Mouse (Mus musculus): ENCODE measurements around the gene Gli2. TPM values are rescaled to one million over a fixed set of nuclear protein-coding genes. Genes with fewer than 3 reads are reported as not detected.

Gene Gli2
- polyA plus RNA-seq, 1 experiment from 2014 or later: 3.1 TPM

GRCm38 (mm10) chr1:118789871-118790270 lies 263.5 kb downstream of the Gli2 start:
- no peak overlapping the region for H3K27ac ChIP-seq (replicated peaks)
- ATAC-seq (ENCODE audit: extremely low read depth, insufficient number of reproducible peaks, low FRiP score, low TSS enrichment): no peak
- H3K4me3 ChIP-seq: no peak overlapping the region
- WGBS: 83% methylated on average over 2 of the region's 2 CpGs
- no peaks in the 10 kb centered on the region for H3K36me3 ChIP-seq
- no peaks in the 10 kb centered on the region for H3K9me3 ChIP-seq
- no peaks in the 10 kb centered on the region for H3K4me1 ChIP-seq
- peaks cover 6% of the 10 kb centered on the region; the same call in 1 of the 2 replicates for H3K27me3 ChIP-seq (replicated peaks)
- H3K4me2 ChIP-seq: no peak overlapping the region
- H3K9ac ChIP-seq: no peak overlapping the region

GRCm38 (mm10) chr1:118789468-118789867 lies 264.0 kb downstream of the Gli2 start:
- no peak overlapping the region for H3K27ac ChIP-seq (replicated peaks)
- no peak overlapping the region for H3K4me3 ChIP-seq
- no peak overlapping the region for H3K9ac ChIP-seq
- no peaks in the 10 kb centered on the region for H3K36me3 ChIP-seq
- peaks cover 6% of the 10 kb centered on the region; the same call in 1 of the 2 replicates for H3K27me3 ChIP-seq (replicated peaks)
- H3K4me1 ChIP-seq: no peaks in the 10 kb centered on the region
- no peak overlapping the region for H3K4me2 ChIP-seq
- H3K9me3 ChIP-seq: no peaks in the 10 kb centered on the region
- no peak for ATAC-seq (ENCODE audit: extremely low read depth, insufficient number of reproducible peaks, low FRiP score, low TSS enrichment)
- 69% methylated on average over 3 of the region's 3 CpGs for WGBS

- Histone ChIP-seq H3K4me1 (no peaks in the 10 kb centered on the region), H3K27me3 (replicated peaks) (peaks cover 6% of the 10 kb centered on the region; the same call in 1 of the 2 replicates), H3K36me3 (no peaks in the 10 kb centered on the region), H3K4me2 (no peak overlapping the region), H3K27ac (replicated peaks) (no peak overlapping the region), H3K9me3 (no peaks in the 10 kb centered on the region), H3K9ac (no peak overlapping the region), H3K4me3 (no peak overlapping the region)
- ATAC-seq (ENCODE audit: extremely low read depth, insufficient number of reproducible peaks, low FRiP score, low TSS enrichment): no peak
- WGBS: 50% methylated on average over 5 of the region's 5 CpGs
These were observed 264.6 kb downstream of the Gli2 start for GRCm38 (mm10) chr1:118788813-118789212.

- Histone ChIP-seq H3K27ac (replicated peaks) (no peak overlapping the region), H3K27me3 (replicated peaks) (no peaks in the 10 kb centered on the region), H3K9ac (no peak overlapping the region), H3K4me1 (no peaks in the 10 kb centered on the region), H3K4me2 (no peak overlapping the region), H3K4me3 (no peak overlapping the region), H3K36me3 (no peaks in the 10 kb centered on the region), H3K9me3 (no peaks in the 10 kb centered on the region)
- ATAC-seq (ENCODE audit: extremely low read depth, insufficient number of reproducible peaks, low FRiP score, low TSS enrichment): no peak
- 71% methylated on average over 3 of the region's 3 CpGs for WGBS
These were observed 265.9 kb downstream of the Gli2 start for GRCm38 (mm10) chr1:118787486-118787885.

Small RNA genes lying within 50 kb of the gene (microRNA-seq; reads per million reads assigned to microRNA genes)
- gene Mir6346: not detected
